In the genomic region with DNA sequence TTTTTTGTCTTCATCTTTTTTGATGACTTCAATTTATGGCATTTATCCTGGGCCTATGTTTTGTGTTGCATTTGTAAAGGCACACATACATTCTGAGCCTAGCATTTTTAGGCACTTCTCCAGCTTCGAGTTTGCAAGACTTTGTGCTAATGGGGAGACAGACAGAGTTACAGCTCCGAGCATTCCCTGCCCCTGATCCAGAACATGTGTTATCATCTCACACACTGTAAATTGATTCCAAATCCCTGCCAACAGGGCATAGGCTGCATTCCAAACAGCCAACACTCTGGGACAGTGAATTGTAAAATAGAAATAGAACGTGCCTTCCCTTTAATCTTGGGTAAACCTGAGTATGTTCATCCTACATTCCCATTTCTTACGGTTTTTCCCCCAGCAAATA, we compare ENCODE assay signal across 10 mouse cellular contexts. TPM values are rescaled to one million over a fixed set of nuclear protein-coding genes. Genes with fewer than 3 reads are reported as not detected.
DNase-seq lines count a peak whose midpoint lies in the region; ATAC-seq and TF ChIP-seq lines count a peak whose summit lies in the region.
"Had no signal": no experiment of that assay in that cellular context is flagged by ENCODE, and none has a peak within 500 bp of the region (broad histone marks: within the 10 kb centered on the region; RNA-seq: fewer than 3 reads in every experiment).

No protein-coding gene starts in this region.

- H3ac ChIP-seq in myocyte (ENCODE audit: control insufficient read depth, insufficient read length): no peak overlapping the region

- no peak for TF ChIP-seq POLR2A in myocyte (IDR thresholded peaks at IDR 0.05; ENCODE audit: insufficient read length, low read depth)

- DNase-seq in gastrocnemius, adult 2 months: no peak
- DNase-seq in gastrocnemius, postnatal 4 days (ENCODE audit: low spot score in 2 of 2): no peak
- DNase-seq in lung, embryonic 14.5 days: peak; percentile 76
- no peak for DNase-seq in lung, adult 18-20 months
- DNase-seq in frontal cortex, postnatal 25 days (ENCODE audit: low spot score in 2 of 2): no peak
- DNase-seq in right cerebral cortex, postnatal 4 days: no peak
- DNase-seq: kidney, adult 9 months had no signal

- H3K4me3 ChIP-seq in gastrocnemius, adult 2 months: no peak overlapping the region; the same call in 1 of the 2 replicates
- H3K4me3 ChIP-seq in lung, embryonic 14.5 days (ENCODE audit: low read depth, low read length): no peak overlapping the region
- no peak overlapping the region for H3K4me3 ChIP-seq in embryonic facial prominence, embryonic 12.5 days
- no peak overlapping the region for H3K4me3 ChIP-seq in myocyte
- H3K4me3 ChIP-seq: megakaryocyte, embryonic 14.5 days had no signal

- H3K27ac ChIP-seq in gastrocnemius, adult 2 months: peak overlapping the region; percentile 90; the same call in 1 of the 2 replicates
- H3K27ac ChIP-seq in lung, embryonic 14.5 days (ENCODE audit: low read depth): peak overlapping the region; percentile 78
- H3K27ac ChIP-seq in embryonic facial prominence, embryonic 12.5 days: peak overlapping the region; percentile 83

- H3K79me2 ChIP-seq in myocyte (ENCODE audit: control insufficient read depth, insufficient read depth): no peaks in the 10 kb centered on the region

- no peak overlapping the region for H3K9ac ChIP-seq in lung, embryonic 14.5 days
- H3K9ac ChIP-seq in embryonic facial prominence, embryonic 12.5 days: no peak overlapping the region

- peak overlapping the region; percentile 36; the same call in 1 of the 2 replicates for H3K4me2 ChIP-seq in lung, embryonic 14.5 days
- H3K4me2 ChIP-seq in embryonic facial prominence, embryonic 12.5 days (replicated peaks): peak overlapping the region; percentile 18
- H3K4me2 ChIP-seq in myocyte (ENCODE audit: low read depth): peak overlapping the region; percentile 47

- no peaks in the 10 kb centered on the region for H3K9me3 ChIP-seq in lung, embryonic 14.5 days (ENCODE audit: low read depth, low read length)
- H3K9me3 ChIP-seq in embryonic facial prominence, embryonic 12.5 days: no peaks in the 10 kb centered on the region

- peak; percentile 75; the same call in 1 of the 2 replicates for ATAC-seq in lung, embryonic 14.5 days (ENCODE audit: insufficient read depth)
- ATAC-seq in embryonic facial prominence, embryonic 12.5 days (ENCODE audit: insufficient number of reproducible peaks, insufficient read depth, low FRiP score, low TSS enrichment): no peak

- H3K4me1 ChIP-seq in lung, embryonic 14.5 days (ENCODE audit: insufficient read depth): peaks cover 8% of the 10 kb centered on the region; the same call in 1 of the 2 replicates
- peaks cover 16% of the 10 kb centered on the region for H3K4me1 ChIP-seq in embryonic facial prominence, embryonic 12.5 days

- H3K27me3 ChIP-seq in lung, embryonic 14.5 days (ENCODE audit: insufficient read depth, low read length): no peaks in the 10 kb centered on the region
- no peaks in the 10 kb centered on the region for H3K27me3 ChIP-seq in embryonic facial prominence, embryonic 12.5 days
- no peaks in the 10 kb centered on the region for H3K27me3 ChIP-seq in myocyte (ENCODE audit: control insufficient read depth, insufficient read depth, insufficient read length)
- H3K27me3 ChIP-seq: megakaryocyte, embryonic 14.5 days had no signal

- no peak for TF ChIP-seq CTCF in gastrocnemius, adult 2 months (IDR thresholded peaks at IDR 0.05)
- TF ChIP-seq CTCF in lung, embryonic 14.5 days (IDR thresholded peaks at IDR 0.05; ENCODE audit: low read depth): no peak

- WGBS in lung, embryonic 14.5 days: 35% methylated on average over 4 of the region's 4 CpGs
- 19% methylated on average over 4 of the region's 4 CpGs for WGBS in embryonic facial prominence, embryonic 12.5 days

- no peaks in the 10 kb centered on the region for H3K36me3 ChIP-seq in lung, embryonic 14.5 days (ENCODE audit: insufficient read depth)
- no peaks in the 10 kb centered on the region for H3K36me3 ChIP-seq in embryonic facial prominence, embryonic 12.5 days
- H3K36me3 ChIP-seq in myocyte (ENCODE audit: control insufficient read depth, insufficient read depth): no peaks in the 10 kb centered on the region

- intact Hi-C loops in gastrocnemius, adult 2 months (cut with DNase I): loop anchor here (2.0 to 5.0 kb wide), 2 partner anchors 19 to 97 kb away; a partner anchor contains a TSS

TF ChIP-seq in myocyte, 11 proteins besides CTCF, POLR2A, EP300 and RAD21:
- TF ChIP-seq USF1 (IDR thresholded peaks at IDR 0.05; ENCODE audit: low read depth): no peak
- no peak for TF ChIP-seq MYOD1 (IDR thresholded peaks at IDR 0.05; ENCODE audit: control insufficient read depth in 1 of 3, insufficient read length in 2 of 3, low read depth in 2 of 3)
- no peak for TF ChIP-seq E2F4 (IDR thresholded peaks at IDR 0.05; ENCODE audit: insufficient read depth)
- no peak for TF ChIP-seq TCF12 (IDR thresholded peaks at IDR 0.05; ENCODE audit: insufficient read depth, poor library complexity, severe bottlenecking)
- no peak for TF ChIP-seq POLR2AphosphoS2 (IDR thresholded peaks at IDR 0.05; ENCODE audit: insufficient read length, low read depth)

RNA-seq across cellular contexts. Expression of a gene that starts 19.7 kb away (rescaled TPM):
- 10 to 100 TPM; 12.0 to 17.4 TPM for total RNA-seq in gastrocnemius, adult 2 months (2021)
- 10 to 100 TPM; 59.8 to 60.5 TPM for total RNA-seq in gastrocnemius, postnatal 4 days (2021)
- polyA plus RNA-seq in lung, embryonic 14.5 days (2014; fragmentation: Nextera tagmentation; extraction: Ambion mirVana): 59.5 and 61.9 TPM in 2 replicates
- 74.9 and 84.7 TPM in 2 replicates for polyA plus RNA-seq in embryonic facial prominence, embryonic 12.5 days (2016; fragmentation: Nextera tagmentation; extraction: Ambion mirVana)
- 11.0 TPM for polyA plus RNA-seq in myocyte (2012; fragmentation: generic; extraction: Trizol)
